Mouse (Mus musculus): ENCODE results near the gene Tmem243.
"Not testable (repeated sequence)": the region's sequence is repeated elsewhere in the genome, so short reads cannot be mapped to it uniquely, and the experiment has no call there.

Gene Tmem243

GRCm38 (mm10) chr5:9107296-9108089 is 7.0 kb downstream of the Tmem243 start:
- DNase-seq = no peak

DNA sequence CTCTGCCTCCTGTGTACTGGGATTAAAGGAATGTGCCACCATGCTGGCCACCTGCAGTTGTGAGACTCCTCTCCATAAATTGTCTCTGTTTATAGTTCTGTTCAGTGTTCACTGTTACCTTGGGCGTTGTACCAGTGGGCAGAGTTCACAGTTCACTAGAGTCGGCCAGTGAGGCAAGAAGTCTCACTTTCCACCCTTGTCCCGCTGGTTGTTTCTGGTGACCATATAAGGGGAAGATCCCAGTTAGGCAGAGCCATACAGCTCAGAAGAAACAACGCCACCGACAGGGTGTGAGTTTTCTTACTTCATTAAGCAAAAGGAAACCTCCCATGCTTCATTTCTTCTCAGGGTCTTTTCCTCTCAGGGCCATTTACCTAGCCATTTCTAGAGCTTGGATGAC is 8.0 kb downstream of the Tmem243 start:
- no peak for DNase-seq

GRCm38 (mm10) chr5:9109582-9109981 is 9.1 kb downstream of the Tmem243 start:
- DNase-seq = no peak

- DNase-seq = no peak
These were observed 10.8 kb downstream of the Tmem243 start for GRCm38 (mm10) chr5:9111285-9111684.

- peak; percentile 79 for DNase-seq
These were observed 11.3 kb downstream of the Tmem243 start for GRCm38 (mm10) chr5:9111759-9112158.

GRCm38 (mm10) chr5:9114162-9114561 is 13.7 kb downstream of the Tmem243 start:
- DNase-seq = no peak

GRCm38 (mm10) chr5:9124134-9124533 is 23.7 kb downstream of the Tmem243 start:
- DNase-seq = no peak

GRCm38 (mm10) chr5:9128566-9128965 is 28.1 kb downstream of the Tmem243 start:
- no peak for DNase-seq

- no peak for DNase-seq
These were observed 31.3 kb downstream of the Tmem243 start for GRCm38 (mm10) chr5:9131786-9132185.

GRCm38 (mm10) chr5:9135588-9135987 is 35.1 kb downstream of the Tmem243 start:
- no peak for DNase-seq

DNA sequence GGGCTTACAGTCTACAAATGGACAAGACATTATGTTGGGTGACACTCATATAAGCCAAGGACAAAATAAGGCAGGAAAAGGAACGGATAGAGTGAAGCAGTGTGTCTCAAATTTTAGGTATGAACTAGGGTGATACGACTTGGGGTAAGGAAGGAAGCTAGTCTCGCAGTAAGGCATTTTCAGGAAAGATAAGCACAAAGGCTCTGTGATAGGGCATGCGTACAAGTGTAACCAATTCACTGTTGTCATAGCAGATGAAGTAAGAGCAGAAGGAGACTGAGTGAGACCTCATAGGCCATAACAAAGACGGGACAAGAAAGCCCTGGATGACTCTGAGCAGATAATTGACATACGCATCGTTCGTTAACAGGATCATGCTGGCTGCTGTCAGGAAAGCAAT is 40.3 kb downstream of the Tmem243 start:
- DNase-seq = no peak

DNA sequence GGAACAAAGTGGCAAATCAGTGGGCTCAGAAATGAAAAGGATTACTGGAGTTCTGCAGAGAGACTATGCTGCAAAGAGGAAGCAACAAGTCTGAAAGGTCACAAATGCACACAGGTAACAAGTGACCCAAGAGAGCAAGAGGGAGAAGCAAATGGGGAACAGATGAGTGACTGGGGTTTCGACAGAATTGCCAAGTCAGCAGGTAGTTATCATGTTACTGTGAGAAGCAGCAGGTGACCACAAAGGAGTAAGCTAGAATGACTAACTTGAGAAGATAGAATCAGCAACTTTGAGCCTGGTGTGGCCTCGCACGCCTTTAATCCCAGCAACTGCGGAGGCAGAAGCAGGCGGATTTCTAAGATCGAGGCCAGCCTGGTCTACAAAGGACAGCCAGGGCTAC is 41.9 kb downstream of the Tmem243 start:
- no peak for DNase-seq

- DNase-seq = no peak
These were observed 48.9 kb downstream of the Tmem243 start for GRCm38 (mm10) chr5:9149273-9149850.

- DNase-seq = no peak
These were observed 56.3 kb downstream of the Tmem243 start for GRCm38 (mm10) chr5:9156746-9157145.

DNA sequence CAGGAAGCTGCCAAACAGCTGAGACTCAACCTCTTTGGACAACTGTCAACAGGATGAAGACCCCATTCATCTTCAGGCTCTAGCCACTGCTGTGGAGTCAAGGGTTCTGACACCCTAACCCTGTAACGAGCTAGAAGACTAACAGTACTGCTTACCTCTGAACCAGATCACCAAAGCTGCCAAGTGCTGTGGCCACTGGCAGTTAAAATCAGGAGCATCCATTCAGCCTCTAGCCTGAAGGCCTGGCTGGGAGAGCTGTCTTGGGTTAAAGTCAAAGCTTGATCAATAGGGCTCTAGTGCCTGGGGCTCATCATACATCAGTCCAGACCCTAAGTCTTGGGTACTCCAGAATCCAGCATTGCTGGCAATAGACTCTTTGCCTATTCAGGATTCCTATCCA is 56.9 kb downstream of the Tmem243 start:
- no peak for DNase-seq

GRCm38 (mm10) chr5:9160831-9161455 is 60.5 kb downstream of the Tmem243 start:
- peak; percentile 77 for DNase-seq

DNA sequence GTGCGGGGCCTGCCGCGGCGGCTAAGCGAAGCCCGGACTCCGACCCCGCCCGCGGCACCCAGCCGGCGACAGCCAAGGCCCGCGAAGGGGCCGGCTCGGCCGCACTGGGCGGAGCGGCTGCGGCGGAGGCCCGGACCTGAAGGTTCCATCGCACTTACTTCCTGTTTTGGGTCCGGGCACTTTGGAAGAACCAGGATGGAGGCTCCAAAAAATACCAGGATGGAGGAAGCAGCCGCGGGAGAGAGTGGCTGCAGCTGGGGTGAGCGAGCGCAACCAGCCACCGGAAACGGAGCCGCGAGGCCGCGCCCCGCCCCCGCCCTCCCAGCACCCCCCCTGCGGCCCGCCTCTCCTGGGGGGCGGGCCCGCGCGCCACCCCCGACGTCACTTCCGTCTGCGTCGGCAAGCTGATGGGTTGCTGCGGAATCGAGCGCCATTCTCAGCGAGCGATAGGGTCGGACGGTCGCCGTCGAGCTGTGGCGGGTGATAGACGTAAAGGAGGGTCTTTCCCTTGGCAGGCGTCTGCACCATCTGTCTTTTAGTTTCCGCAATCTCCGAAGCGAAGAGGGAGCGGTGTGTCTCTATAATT is 61.1 kb downstream of the Tmem243 start, which contains the start of gene Dmtf1:
Gene Dmtf1 (minus strand): TSS at position 321 of the 586 bp plus-strand sequence.
- peak; percentile 96 for DNase-seq

DNA sequence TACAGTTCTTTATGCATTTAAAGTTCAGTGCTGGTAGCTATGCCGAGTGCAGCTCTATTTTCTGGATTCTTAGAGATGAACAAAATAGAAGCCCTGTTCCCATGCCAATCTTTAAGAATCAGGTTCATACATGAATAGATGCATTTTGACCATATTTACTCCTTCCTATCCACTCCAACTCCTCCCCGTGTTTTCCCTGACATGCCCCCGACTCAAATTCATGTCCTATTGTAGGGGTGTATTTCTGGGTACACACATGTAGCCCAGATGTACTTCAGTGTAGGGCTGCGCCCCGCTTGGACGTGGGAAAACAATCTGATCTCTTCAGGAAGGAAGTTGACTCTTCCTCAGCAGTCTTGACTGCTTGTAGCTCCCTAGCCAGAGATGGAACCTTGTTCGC is 61.6 kb downstream of the Tmem243 start:
- peak; percentile 38 for DNase-seq

DNA sequence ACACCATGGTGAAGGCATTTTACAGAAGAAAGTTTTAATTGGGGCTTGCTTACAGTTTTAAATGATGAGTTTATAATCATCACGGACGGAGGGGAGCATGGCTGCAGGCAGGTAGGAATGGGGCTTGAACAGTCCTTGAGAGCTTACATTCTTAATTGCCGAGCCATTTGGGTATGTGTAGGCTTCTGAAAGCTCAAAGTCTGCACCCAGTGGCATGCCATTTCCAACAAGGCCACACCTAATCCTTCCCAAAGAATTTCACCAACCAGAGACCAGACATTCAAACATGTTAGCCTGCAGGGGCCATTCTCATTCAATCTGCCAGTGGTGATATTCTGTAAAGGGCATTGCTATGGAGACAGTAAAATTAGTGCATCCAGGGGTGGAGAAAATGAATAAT is 62.9 kb downstream of the Tmem243 start:
- no peak for DNase-seq

DNA sequence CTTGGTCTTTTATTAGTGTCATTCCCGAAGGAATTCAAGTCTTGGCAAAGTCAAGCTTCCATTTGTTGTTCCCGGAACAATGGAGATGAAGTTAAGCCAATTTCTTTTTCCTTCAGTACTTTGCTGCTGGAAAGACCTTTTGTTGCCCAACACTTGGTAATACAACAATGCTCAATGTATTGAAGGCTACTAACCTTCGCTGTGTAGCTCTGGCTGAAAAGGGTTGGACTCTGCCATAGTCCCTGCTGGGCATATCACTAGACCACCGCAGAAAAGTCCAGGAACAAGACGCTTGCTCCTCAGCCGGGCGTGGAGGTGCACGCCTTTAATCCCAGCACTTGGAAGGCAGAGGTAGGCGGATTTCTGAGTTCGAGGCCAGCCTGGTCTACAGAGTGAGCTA is 64.7 kb downstream of the Tmem243 start:
- DNase-seq = not testable (repeated sequence)

- no peak for DNase-seq
These were observed 65.9 kb downstream of the Tmem243 start for GRCm38 (mm10) chr5:9166366-9166765.

DNA sequence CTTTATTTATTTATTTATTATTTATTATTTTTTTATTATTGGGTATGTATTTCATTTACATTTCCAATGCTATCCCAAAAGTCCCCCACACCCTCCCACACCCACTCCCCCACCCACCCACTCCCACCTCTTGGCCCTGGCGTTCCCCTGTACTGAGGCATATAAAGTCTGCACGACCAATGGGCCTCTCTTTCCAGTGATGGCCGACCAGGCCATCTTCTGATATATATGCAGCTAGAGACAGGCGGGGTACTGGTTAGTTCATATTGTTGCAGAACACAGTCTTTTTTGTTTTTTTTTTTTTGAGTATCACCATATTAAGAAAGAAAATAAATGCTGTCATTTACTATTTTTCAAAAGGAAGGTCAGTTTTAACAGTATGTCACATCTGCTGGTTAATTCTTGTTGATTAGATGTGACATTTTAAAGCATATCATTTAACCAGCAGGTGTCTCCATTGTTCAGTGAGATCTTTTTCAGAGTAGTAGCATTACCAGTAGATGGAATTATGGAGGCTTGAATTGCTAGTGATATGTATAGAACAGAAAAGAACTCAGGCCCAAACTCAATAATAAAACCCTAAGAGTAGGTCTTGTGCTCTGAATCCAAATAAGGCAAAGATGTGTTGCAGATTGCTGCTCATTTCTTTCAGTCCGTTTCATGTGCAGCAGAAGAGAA is 69.0 kb downstream of the Tmem243 start:
- peak; percentile 14 for DNase-seq

- no peak for DNase-seq
These were observed 72.8 kb downstream of the Tmem243 start for GRCm38 (mm10) chr5:9173295-9173694.
